Mouse (Mus musculus) midbrain, embryonic 15.5 days (tissue): ENCODE data around the gene Kyat1. TPM values are rescaled to one million over a fixed set of nuclear protein-coding genes. Genes with fewer than 3 reads are reported as not detected.
"Not testable (repeated sequence)": the region's sequence is repeated elsewhere in the genome, so short reads cannot be mapped to it uniquely, and the experiment has no call there.

Source experiments
- ATAC-seq: fragments of 200-750 bp; cut with Nextera tagmentation; replicated peaks from 2 replicates; pipeline ENCODE4 v1.8.0; 2017; ENCODE audit warnings: moderate TSS enrichment
- H3K27ac ChIP-seq: fragments of 300-500 bp; sonication (generic); 2 replicates; pipeline ENCODE4 v1.5.1; 2015; ENCODE audit warnings: mild to moderate bottlenecking, inconsistent platforms
- H3K27me3 ChIP-seq: fragments of 300-500 bp; sonication (generic); replicated peaks from 2 replicates; pipeline ENCODE4 v1.6.1; 2015; ENCODE audit warnings: inconsistent platforms
- H3K36me3 ChIP-seq: fragments of 300-500 bp; sonication (generic); replicated peaks from 2 replicates; pipeline ENCODE4 v1.6.1; 2015; ENCODE audit warnings: inconsistent platforms
- H3K4me1 ChIP-seq: fragments of 300-500 bp; sonication (generic); 2 replicates; pipeline ENCODE4 v1.6.1; 2015; ENCODE audit warnings: inconsistent platforms
- H3K4me2 ChIP-seq: fragments of 300-500 bp; sonication (generic); 2 replicates; pipeline ENCODE4 v1.6.1; 2015; ENCODE audit warnings: inconsistent platforms, mild to moderate bottlenecking, moderate library complexity
- H3K4me3 ChIP-seq: fragments of 300-500 bp; sonication (generic); 2 replicates; pipeline ENCODE4 v1.5.1; 2015; ENCODE audit warnings: mild to moderate bottlenecking, inconsistent platforms
- H3K9ac ChIP-seq: fragments of 300-500 bp; sonication (generic); 2 replicates; pipeline ENCODE4 v1.6.1; 2015; ENCODE audit warnings: mild to moderate bottlenecking, inconsistent platforms
- H3K9me3 ChIP-seq: fragments of 300-500 bp; sonication (generic); 2 replicates; pipeline ENCODE4 v1.6.1; 2016; ENCODE audit warnings: inconsistent platforms
- WGBS: fragments of 180-500 bp; shearing (Covaris S2); methylation state at CpG from one replicate; pipeline ENCODE4 v1.1.7; 2015; ENCODE audit warnings: mixed read lengths; 5-methylcytosine and 5-hydroxymethylcytosine counted together
- polyA plus RNA-seq: library from polyadenylated mRNA; unstranded; fragments of >200 nt; fragmentation: Nextera tagmentation; extraction: Ambion mirVana; gene quantifications from 2 replicates; pipeline ENCODE4 v1.2.1, GENCODE M21; 2015

The Kyat1 gene
- polyA plus RNA-seq, 1 experiment from 2014 or later, result 16.8 TPM

DNA sequence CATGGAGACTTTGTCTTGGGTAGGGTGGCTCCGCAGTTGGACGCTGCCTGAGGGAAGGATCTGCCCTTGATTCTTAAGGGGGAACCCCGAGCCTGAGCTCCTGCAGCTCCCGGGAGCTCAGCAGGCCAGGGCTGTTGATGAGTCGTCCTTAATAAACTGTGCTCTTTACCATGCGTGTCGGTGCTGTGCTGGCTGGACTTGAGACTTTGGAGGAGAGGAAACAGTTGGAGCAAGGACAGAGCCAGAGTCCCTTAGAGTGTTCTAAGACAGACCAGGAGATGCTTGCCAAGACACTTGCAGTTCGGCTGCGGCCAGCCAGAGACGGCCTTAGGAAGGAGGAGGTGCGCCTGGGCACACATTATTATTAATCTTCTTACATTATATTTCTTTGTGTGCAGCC lies 53.8 kb downstream of the Kyat1 start:
- H3K27me3 ChIP-seq, result no peaks in the 10 kb centered on the region
- no peak overlapping the region for H3K27ac ChIP-seq
- 91% methylated on average over 11 of the region's 11 CpGs for WGBS
- peaks cover 33% of the 10 kb centered on the region for H3K36me3 ChIP-seq
- H3K9me3 ChIP-seq, result no peaks in the 10 kb centered on the region
- H3K9ac ChIP-seq, result no peak overlapping the region
- no peak overlapping the region for H3K4me2 ChIP-seq
- H3K4me1 ChIP-seq, result no peaks in the 10 kb centered on the region
- no peak overlapping the region for H3K4me3 ChIP-seq
- ATAC-seq, result no peak

- Histone ChIP-seq H3K9ac (no peak overlapping the region), H3K9me3 (no peaks in the 10 kb centered on the region), H3K27me3 (no peaks in the 10 kb centered on the region), H3K27ac (no peak overlapping the region), H3K36me3 (peaks cover 50% of the 10 kb centered on the region), H3K4me3 (no peak overlapping the region), H3K4me1 (no peaks in the 10 kb centered on the region), H3K4me2 (no peak overlapping the region)
- ATAC-seq, result no peak
- WGBS, result 96% methylated on average over 4 of the region's 4 CpGs
These were observed 58.2 kb downstream of the Kyat1 start for GRCm38 (mm10) chr2:30147466-30147865.

DNA sequence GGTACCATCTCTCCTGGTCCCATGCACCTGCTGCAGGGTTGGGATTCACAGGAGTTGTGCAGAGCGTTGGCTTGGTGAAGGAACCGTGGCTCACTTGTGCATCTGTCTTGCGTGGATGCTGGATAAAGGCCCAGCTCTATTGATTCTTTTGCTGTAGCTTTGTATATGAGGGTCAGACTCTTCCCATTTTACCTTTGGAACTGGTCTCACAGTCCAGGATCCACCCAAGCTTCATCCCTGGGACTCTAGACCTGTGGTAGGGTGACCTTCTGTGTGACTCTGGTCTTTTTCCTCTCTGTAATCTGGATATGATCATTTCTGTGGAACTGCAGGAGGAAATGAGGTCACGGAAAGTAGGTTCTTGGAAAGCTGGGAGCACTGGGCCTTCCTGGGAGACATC lies 61.2 kb downstream of the Kyat1 start:
- Histone ChIP-seq H3K36me3 (peaks cover 63% of the 10 kb centered on the region), H3K4me1 (no peaks in the 10 kb centered on the region), H3K4me3 (no peak overlapping the region), H3K27ac (no peak overlapping the region), H3K4me2 (no peak overlapping the region), H3K9ac (no peak overlapping the region), H3K9me3 (no peaks in the 10 kb centered on the region), H3K27me3 (no peaks in the 10 kb centered on the region)
- no peak for ATAC-seq
- WGBS, result 93% methylated on average over 4 of the region's 4 CpGs

- not testable (repeated sequence) for H3K9ac ChIP-seq, ATAC-seq, H3K27me3 ChIP-seq, H3K4me3 ChIP-seq, H3K27ac ChIP-seq, H3K9me3 ChIP-seq, H3K4me2 ChIP-seq
- H3K4me1 ChIP-seq, result peaks cover 13% of the 10 kb centered on the region
- H3K36me3 ChIP-seq, result peaks cover 36% of the 10 kb centered on the region
- WGBS, result 91% methylated on average over 4 of the region's 4 CpGs
These were observed 65.6 kb downstream of the Kyat1 start for GRCm38 (mm10) chr2:30140021-30140420.

GRCm38 (mm10) chr2:30136458-30136857 lies 69.2 kb downstream of the Kyat1 start:
- whole genome bisulfite sequencing, result 91% methylated on average over 10 of the region's 10 CpGs
- H3K36me3 ChIP-seq, result peaks cover 15% of the 10 kb centered on the region

More at GRCm38 (mm10) chr2:30136458-30136857, 69.2 kb downstream of the Kyat1 start:
- Histone ChIP-seq H3K4me2 (no peak overlapping the region), H3K9ac (no peak overlapping the region), H3K4me3 (no peak overlapping the region), H3K4me1 (peaks cover 32% of the 10 kb centered on the region), H3K27me3 (no peaks in the 10 kb centered on the region), H3K9me3 (no peaks in the 10 kb centered on the region), H3K27ac (no peak overlapping the region)
- no peak for ATAC-seq

Other genes with a start within 250 kb of the Kyat1 start
- gene Sptan1, start 240.3 kb downstream of the Kyat1 start, polyA plus RNA-seq, result 238 and 239 TPM in 2 replicates
- 86.7 and 88.7 TPM in 2 replicates for gene Wdr34, start 157.0 kb downstream of the Kyat1 start, polyA plus RNA-seq
- 338 and 355 TPM in 2 replicates for gene Set, start 148.5 kb downstream of the Kyat1 start, polyA plus RNA-seq
- gene Pkn3, start 128.2 kb downstream of the Kyat1 start, polyA plus RNA-seq, result 1.8 and 1.9 TPM in 2 replicates
- gene Zdhhc12, start 112.2 kb downstream of the Kyat1 start, polyA plus RNA-seq, result 20.5 and 21.0 TPM in 2 replicates
- 16.5 and 17.7 TPM in 2 replicates for gene Zer1, start 81.3 kb downstream of the Kyat1 start, polyA plus RNA-seq
- 12.3 and 13.7 TPM in 2 replicates for gene Tbc1d13, start 72.1 kb downstream of the Kyat1 start, polyA plus RNA-seq
- 19.5 and 20.4 TPM in 2 replicates for gene Endog, start 34.4 kb downstream of the Kyat1 start, polyA plus RNA-seq
- 65.3 and 69.9 TPM in 2 replicates for gene Spout1, start 27.4 kb downstream of the Kyat1 start, polyA plus RNA-seq
- gene Lrrc8a, start 31.9 kb upstream of the Kyat1 start, polyA plus RNA-seq, result 62.5 and 62.7 TPM in 2 replicates
- gene Gm28035, start 34.7 kb upstream of the Kyat1 start, polyA plus RNA-seq, result 0.31 and 0.38 TPM in 2 replicates
- 7.0 and 7.3 TPM in 2 replicates for gene Phyhd1, start 60.4 kb upstream of the Kyat1 start, polyA plus RNA-seq
- not detected in 2 replicates for gene Gm28038, start 75.2 kb upstream of the Kyat1 start, polyA plus RNA-seq
- 40.7 TPM in 2 replicates for gene Dolk, start 80.5 kb upstream of the Kyat1 start, polyA plus RNA-seq
- 22.6 and 22.7 TPM in 2 replicates for gene Nup188, start 80.5 kb upstream of the Kyat1 start, polyA plus RNA-seq
- 214 and 219 TPM in 2 replicates for gene Sh3glb2, start 153.5 kb upstream of the Kyat1 start, polyA plus RNA-seq
- gene Miga2, start 158.4 kb upstream of the Kyat1 start, polyA plus RNA-seq, result 33.9 and 34.9 TPM in 2 replicates
- gene Dolpp1, start 186.4 kb upstream of the Kyat1 start, polyA plus RNA-seq, result 66.8 and 69.9 TPM in 2 replicates
- 22.5 and 23.9 TPM in 2 replicates for gene Crat, start 210.0 kb upstream of the Kyat1 start, polyA plus RNA-seq
- 152 and 155 TPM in 2 replicates for gene Ptpa, start 210.2 kb upstream of the Kyat1 start, polyA plus RNA-seq